Mouse (Mus musculus) midbrain, embryonic 12.5 days (tissue): ENCODE results near the gene Apela. TPM values are rescaled to one million over a fixed set of nuclear protein-coding genes. Genes with fewer than 3 reads are reported as not detected.
"Not testable (repeated sequence)": the region's sequence is repeated elsewhere in the genome, so short reads cannot be mapped to it uniquely, and the experiment has no call there.

Experiments used
- ATAC-seq: fragments of 200-750 bp; cut with Nextera tagmentation; 2 replicates; pipeline ENCODE4 v1.8.0; 2017; ENCODE audit warnings: low read depth, moderate TSS enrichment, moderate library complexity; ENCODE audit not compliant: low FRiP score
- H3K27ac ChIP-seq: fragments of 300-500 bp; sonication (generic); replicated peaks from 2 replicates; pipeline ENCODE4 v1.5.1; 2016; ENCODE audit warnings: mild to moderate bottlenecking
- H3K27me3 ChIP-seq: fragments of 300-500 bp; sonication (generic); 2 replicates; pipeline ENCODE4 v1.6.1; 2016; ENCODE audit warnings: mild to moderate bottlenecking
- H3K36me3 ChIP-seq: fragments of 300-500 bp; sonication (generic); 2 replicates; pipeline ENCODE4 v1.6.1; 2016
- H3K4me1 ChIP-seq: fragments of 300-500 bp; sonication (generic); 2 replicates; pipeline ENCODE4 v1.6.1; 2016
- H3K4me2 ChIP-seq: fragments of 300-500 bp; sonication (generic); replicated peaks from 2 replicates; pipeline ENCODE4 v1.6.1; 2016; ENCODE audit warnings: mild to moderate bottlenecking, moderate library complexity
- H3K4me3 ChIP-seq: fragments of 300-500 bp; sonication (generic); 2 replicates; pipeline ENCODE4 v1.5.1; 2016; ENCODE audit warnings: mild to moderate bottlenecking
- H3K9ac ChIP-seq: fragments of 300-500 bp; sonication (generic); replicated peaks from 2 replicates; pipeline ENCODE4 v1.6.1; 2016; ENCODE audit warnings: mild to moderate bottlenecking, moderate library complexity
- H3K9me3 ChIP-seq: fragments of 300-500 bp; sonication (generic); 2 replicates; pipeline ENCODE4 v1.6.1; 2016; ENCODE audit warnings: mild to moderate bottlenecking
- WGBS: fragments of 180-500 bp; shearing (Covaris S2); methylation state at CpG from one replicate; pipeline ENCODE4 v1.1.7; 2016; 5-methylcytosine and 5-hydroxymethylcytosine counted together
- polyA plus RNA-seq: library from polyadenylated mRNA; unstranded; fragments of >200 nt; fragmentation: Nextera tagmentation; extraction: Ambion mirVana; gene quantifications from 2 replicates; pipeline ENCODE4 v1.2.1, GENCODE M21; 2016

The Apela gene
- polyA plus RNA-seq, 1 experiment from 2014 or later: 1.6 TPM

DNA sequence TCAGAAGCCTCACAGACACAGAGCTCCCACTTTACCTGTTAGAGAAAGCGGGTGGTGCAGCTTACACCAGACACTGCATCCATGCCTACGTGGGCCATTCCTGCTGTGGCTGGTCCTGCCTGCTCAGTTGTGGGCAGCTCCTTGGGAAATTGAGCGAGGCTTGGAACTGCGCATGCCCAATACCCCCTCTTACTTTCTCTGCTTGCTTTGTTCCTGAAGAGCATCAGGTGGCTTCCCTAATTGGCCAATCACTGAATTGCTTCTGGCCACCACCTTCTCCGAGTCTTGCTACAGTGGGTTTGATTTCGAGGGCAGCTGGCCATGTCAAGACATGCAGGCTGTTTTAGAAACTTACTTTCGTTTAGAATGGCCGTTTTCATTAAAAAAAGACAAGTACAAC, 18.7 kb downstream of the Apela start, which contains the start of the genes Trim61 and Trim60:
Trim61 (minus strand) TSS at position 101 of the 400 bp plus-strand sequence.
Trim60 (minus strand) TSS at position 162 of the 400 bp plus-strand sequence.
- ATAC-seq: no peak
- Histone ChIP-seq H3K27ac (no peak within 1 kb of the TSS), H3K4me3 (no peak within 1 kb of the TSS), H3K4me2 (no peak within 1 kb of the TSS), H3K9ac (no peak within 1 kb of the TSS), H3K9me3 (no peaks in the 10 kb centered on the region), H3K27me3 (no peaks in the 10 kb centered on the region), H3K4me1 (no peaks in the 10 kb centered on the region), H3K36me3 (no peaks in the 10 kb centered on the region)
- WGBS: 93% methylated on average over 8 of the region's 8 CpGs

DNA sequence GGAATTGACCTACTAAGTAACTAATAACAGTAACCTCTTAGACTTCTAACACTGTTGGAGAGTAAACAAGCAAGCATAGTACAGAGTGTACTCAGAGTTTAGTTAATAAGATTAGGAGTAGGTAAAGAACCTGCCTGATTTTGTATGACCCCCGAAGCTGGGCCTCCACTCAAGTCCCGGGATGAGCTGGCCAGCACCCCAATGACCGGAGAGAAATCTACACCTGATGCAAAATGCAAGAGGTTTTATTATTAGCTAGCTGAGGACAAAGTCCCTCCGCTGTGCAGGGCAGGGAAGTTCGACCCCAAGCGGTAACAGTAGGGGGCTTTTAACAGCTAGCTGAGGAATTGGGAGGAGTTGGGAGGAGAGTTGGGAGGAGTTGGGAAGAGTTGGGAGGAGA, 29.5 kb downstream of the Apela start:
- WGBS: 83% methylated on average over 6 of the region's 6 CpGs
- not testable (repeated sequence) for H3K9me3 ChIP-seq, H3K4me3 ChIP-seq, H3K9ac ChIP-seq, H3K36me3 ChIP-seq, H3K27me3 ChIP-seq, H3K4me2 ChIP-seq, H3K4me1 ChIP-seq, H3K27ac ChIP-seq, ATAC-seq

DNA sequence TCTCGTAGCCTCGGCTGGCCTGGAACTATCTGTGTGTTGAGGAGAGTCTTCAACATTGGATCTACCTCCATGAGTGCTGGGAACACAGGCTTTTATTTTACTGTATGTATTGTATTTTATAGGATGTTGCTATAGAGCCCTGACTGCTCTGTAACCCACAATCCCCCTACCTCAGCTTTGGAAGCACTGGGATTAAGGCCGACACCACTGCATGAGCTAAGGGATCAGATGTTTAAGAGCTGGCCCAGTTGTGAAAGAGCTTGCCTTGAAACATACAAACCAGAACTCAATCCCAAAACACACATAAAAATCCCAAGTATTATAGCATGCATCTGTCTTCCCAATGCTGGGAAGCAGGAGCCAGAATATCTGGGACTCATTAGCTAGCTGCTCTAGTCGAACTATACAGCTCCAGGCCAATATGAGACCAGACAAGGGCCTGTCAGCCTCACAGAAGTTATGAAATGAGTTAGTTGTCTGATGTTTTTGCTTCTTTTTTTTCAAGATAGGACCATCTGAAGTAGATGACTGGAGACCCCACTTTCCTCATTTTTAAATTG, 38.2 kb downstream of the Apela start:
- WGBS: 89% methylated on average over 4 of the region's 4 CpGs
- no peak overlapping the region for H3K4me2 ChIP-seq
- no peaks in the 10 kb centered on the region for H3K9me3 ChIP-seq
- no peak overlapping the region for H3K4me3 ChIP-seq
- no peaks in the 10 kb centered on the region for H3K4me1 ChIP-seq
- H3K27me3 ChIP-seq: no peaks in the 10 kb centered on the region
- H3K27ac ChIP-seq: no peak overlapping the region
- no peaks in the 10 kb centered on the region for H3K36me3 ChIP-seq
- H3K9ac ChIP-seq: no peak overlapping the region
- ATAC-seq: no peak

DNA sequence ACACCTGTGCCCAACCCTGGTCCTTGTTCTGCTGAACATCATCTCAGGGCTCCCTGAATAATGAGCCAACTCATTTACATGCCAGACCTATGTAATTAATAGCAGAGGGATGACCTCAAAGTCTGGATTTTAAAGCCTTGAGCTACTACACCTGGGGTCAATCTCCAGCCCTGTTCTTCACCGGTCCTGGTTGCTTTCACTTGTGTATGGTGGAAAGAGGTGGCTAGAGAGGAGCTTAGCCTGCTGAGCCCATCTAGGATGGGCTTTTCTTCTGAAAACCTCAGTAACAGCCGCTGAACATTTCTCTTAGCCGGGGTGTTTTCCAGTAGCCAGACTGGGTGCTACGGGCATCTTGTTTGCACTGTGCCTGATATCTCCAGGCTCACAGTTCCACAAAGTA, 49.4 kb downstream of the Apela start, which contains the start of gene Trim75:
Trim75 (minus strand) TSS at position 101 of the 400 bp plus-strand sequence.
- H3K4me1 ChIP-seq: no peaks in the 10 kb centered on the region
- 91% methylated on average over 4 of the region's 4 CpGs for WGBS
- H3K9me3 ChIP-seq: 0 out of 2 replicates have a peak, but pooled peaks cover 2% of the 10 kb centered on the region
- no peaks in the 10 kb centered on the region for H3K36me3 ChIP-seq
- H3K27me3 ChIP-seq: no peaks in the 10 kb centered on the region
- no peak within 1 kb of the TSS for H3K9ac ChIP-seq
- no peak within 1 kb of the TSS for H3K4me3 ChIP-seq
- no peak for ATAC-seq
- H3K4me2 ChIP-seq: no peak within 1 kb of the TSS
- H3K27ac ChIP-seq: no peak within 1 kb of the TSS

DNA sequence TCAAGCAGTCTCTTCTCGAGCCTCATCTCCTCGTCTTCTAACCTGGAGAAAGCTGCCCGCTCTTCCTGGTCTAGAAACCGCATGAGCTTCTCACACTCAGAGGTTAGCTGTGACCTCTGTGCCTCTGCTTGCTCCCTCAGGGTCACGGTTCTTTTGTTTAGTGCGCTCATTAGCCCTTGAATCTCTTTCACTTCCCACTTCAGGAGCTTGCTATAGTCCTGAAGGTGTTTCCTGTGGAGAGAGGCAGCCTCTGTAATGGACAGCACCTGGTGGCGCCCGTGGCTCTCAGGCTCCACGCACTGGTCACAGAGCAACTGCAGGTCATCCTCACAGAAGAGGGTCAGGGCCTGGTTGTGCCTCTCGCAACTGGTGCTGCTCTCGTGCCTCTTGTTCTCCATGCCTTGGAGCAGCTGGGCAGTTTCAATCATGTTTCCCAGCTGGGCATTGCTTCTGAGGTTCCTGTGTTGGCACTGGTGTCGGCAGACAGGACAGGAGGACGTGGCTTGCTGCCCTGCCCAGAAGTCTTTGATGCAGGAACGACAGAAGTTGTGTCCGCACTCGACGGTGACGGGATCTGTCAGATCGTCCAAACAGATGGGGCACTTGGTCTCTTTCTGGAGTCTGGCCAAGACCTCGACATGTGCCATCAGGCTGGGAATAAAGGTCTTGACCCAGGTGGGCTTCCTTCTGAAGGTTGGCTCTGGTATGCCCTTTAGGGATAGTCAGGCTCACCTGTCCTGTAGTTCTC, 53.8 kb downstream of the Apela start:
- no peak overlapping the region for H3K4me2 ChIP-seq
- no peak overlapping the region for H3K9ac ChIP-seq
- 83% methylated on average over 20 of the region's 20 CpGs for WGBS
- no peaks in the 10 kb centered on the region for H3K4me1 ChIP-seq
- H3K27me3 ChIP-seq: no peaks in the 10 kb centered on the region
- ATAC-seq: no peak
- no peak overlapping the region for H3K4me3 ChIP-seq
- H3K36me3 ChIP-seq: no peaks in the 10 kb centered on the region
- H3K9me3 ChIP-seq: no peaks in the 10 kb centered on the region
- H3K27ac ChIP-seq: no peak overlapping the region

Other genes with a start within 250 kb of the Apela start
- 24.3 and 32.1 TPM in 2 replicates for gene Klhl2, start 187.3 kb downstream of the Apela start, polyA plus RNA-seq
- 15.3 and 15.8 TPM in 2 replicates for gene Tmem192, start 90.2 kb downstream of the Apela start, polyA plus RNA-seq
- not detected in 2 replicates for gene Trim75, start 49.5 kb downstream of the Apela start, polyA plus RNA-seq
- not detected in 2 replicates for gene Trim61, start 18.8 kb downstream of the Apela start, polyA plus RNA-seq
- gene Trim60, start 18.8 kb downstream of the Apela start, polyA plus RNA-seq: not detected in 2 replicates
- not detected in 2 replicates for gene Gm10663, start 37.7 kb upstream of the Apela start, polyA plus RNA-seq
- gene BC030870, start 92.2 kb upstream of the Apela start, polyA plus RNA-seq: not detected in 2 replicates